Mouse (Mus musculus): ENCODE results near the gene Fam160b1. TPM values are rescaled to one million over a fixed set of nuclear protein-coding genes. Genes with fewer than 3 reads are reported as not detected.

Gene Fam160b1
- 10 to 100 TPM in 1 of 2 experiments, 1 to 10 TPM in 1; 1.0 to 11.5 TPM for polyA plus RNA-seq (2012; fragmentation: generic; extraction: Trizol)

DNA sequence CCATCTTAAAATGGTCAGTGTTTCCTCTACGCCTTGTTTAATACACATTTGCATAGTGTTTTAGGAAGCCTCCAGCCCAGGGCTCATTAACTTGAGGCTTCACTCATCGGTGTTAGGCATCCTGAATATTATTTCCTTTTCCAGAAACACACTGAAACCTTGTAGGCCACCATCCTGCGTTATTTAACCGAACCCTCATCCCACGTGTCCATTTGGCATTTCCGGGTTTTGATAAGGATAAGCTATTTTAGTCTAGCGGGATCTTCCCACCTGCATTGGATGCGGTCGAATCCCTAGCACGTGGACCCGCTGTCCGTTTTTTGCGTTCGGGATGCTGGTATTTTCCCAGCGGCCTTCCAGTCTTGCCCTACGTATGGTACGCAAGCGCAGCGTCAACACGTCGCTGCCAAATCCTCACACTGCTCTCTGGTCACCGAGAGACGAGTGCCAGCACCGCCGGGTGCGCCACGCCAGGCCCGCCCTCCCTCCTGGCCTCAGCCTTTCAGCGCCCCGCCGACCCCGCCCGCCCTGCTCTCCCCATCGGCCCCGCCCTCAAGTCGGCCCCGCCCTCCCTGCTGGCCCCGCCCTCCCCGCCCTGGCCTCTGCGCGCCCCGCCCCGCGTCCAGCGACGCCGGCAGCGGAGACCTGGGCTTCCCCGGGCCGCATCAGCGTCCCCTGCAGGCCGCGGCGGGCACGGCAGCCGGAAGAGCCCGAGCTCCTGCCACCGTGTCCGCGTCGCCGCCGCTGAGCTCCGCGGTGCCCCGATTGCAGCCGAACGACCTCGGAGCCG lies at the start of gene Fam160b1:
Gene Fam160b1, plus strand, starts transcription at position 340 of the 790 bp plus-strand sequence.

DNA sequence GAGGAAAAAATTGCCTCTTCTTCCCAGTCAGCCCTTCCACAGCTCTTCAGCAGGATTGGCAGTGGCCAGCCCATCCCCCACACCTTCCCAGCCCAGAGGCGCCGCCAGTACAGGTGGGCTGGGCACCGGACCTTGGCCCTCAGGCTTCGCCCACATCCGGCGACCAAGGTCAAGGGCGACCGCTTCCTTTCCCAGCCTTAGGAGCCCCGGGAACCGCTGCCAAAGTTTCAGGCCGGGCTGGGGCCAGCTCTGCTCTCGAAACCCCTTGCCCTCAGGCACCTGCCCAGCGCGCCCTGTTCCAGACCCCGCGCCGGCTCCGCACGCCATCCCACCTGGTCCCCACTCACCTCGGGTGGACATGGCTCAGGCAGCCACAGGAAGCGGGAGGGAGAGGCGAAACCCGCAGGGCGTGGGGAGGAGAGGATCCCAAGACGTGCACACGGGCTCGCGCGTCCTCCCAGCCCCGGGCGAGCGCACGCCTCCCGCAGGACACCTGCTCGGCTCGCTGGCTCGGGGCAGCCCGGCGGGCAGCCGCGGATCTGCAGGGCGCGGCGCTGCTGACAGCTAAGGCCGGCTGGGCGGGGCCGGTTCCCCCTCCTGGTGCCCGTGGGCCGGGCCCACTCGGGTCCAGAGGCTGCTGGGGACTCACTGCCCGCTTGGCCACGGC lies 46.0 kb upstream of the Fam160b1 start, which contains the start of gene Ablim1:
Gene Ablim1, minus strand, starts transcription at position 574 of the 667 bp plus-strand sequence.

Other genes with a start within 250 kb of the Fam160b1 start
- 10 to 100 TPM in 1 of 2 experiments, 1 to 10 TPM in 1; 2.8 to 41.3 TPM for gene Ablim1, start 45.8 kb upstream of the Fam160b1 start, polyA plus RNA-seq (2012; fragmentation: generic; extraction: Trizol)
- 1 to 10 TPM; 1.8 to 6.2 TPM for gene Trub1, start 92.2 kb downstream of the Fam160b1 start, polyA plus RNA-seq (2012; fragmentation: generic; extraction: Trizol)